Mouse (Mus musculus) kidney, adult 2 months (tissue): ENCODE measurements around the gene Plaur.
A peak's percentile ranks its signal among the peaks of the same experiment; 100 is the strongest.

Source experiments
- CTCF ChIP-seq: fragments of 200-500 bp; conservative IDR thresholded peaks from 2 replicates; pipeline ENCODE4 v1.5.1; 2011; ENCODE audit warnings: low read depth, mild to moderate bottlenecking, control low read depth, low read length, moderate library complexity, mixed read lengths; ENCODE audit not compliant: insufficient read depth, insufficient read length
- POLR2A ChIP-seq: fragments of 200-500 bp; IDR thresholded peaks from one replicate; pipeline ENCODE4 v1.6.1; 2011; ENCODE audit warnings: low read depth, low read length, control low read depth

DNA sequence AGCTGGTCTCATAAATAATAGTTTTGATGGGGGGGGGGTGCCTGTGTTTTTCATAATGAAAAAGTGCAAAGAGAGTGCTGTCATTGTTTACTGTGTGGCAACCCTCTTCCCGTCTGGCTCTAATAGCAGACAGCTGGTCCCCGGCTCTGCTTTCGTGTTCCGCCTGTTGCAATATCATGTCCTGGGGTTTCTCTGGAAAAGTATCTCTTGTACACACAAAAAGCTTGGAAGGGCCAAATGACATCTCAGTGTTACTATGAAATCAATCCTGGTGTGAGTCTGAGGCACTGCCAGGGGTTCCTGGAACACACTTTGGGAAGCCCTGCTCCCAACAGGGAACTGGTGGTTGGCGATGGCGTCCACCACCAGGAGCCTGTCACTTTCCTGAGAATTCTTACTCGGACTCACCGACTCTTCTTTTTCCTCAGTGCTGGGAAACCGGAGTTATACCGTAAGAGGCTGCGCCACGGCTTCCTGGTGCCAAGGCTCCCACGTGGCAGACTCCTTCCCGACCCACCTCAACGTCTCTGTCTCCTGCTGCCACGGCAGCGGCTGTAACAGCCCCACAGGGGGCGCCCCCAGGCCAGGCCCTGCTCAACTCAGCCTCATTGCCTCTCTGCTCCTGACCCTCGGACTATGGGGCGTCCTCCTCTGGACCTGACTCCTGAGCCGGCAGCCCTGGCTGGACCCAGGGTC is 12.7 kb downstream of the Plaur start:
- TF ChIP-seq CTCF = peak; percentile 33
- no peak for TF ChIP-seq POLR2A
